Mouse (Mus musculus): ENCODE data around the gene Jade1. TPM values are rescaled to one million over a fixed set of nuclear protein-coding genes. Genes with fewer than 3 reads are reported as not detected.

Gene Jade1
- polyA plus RNA-seq, 1 experiment from 2014 or later = 15.3 TPM

DNA sequence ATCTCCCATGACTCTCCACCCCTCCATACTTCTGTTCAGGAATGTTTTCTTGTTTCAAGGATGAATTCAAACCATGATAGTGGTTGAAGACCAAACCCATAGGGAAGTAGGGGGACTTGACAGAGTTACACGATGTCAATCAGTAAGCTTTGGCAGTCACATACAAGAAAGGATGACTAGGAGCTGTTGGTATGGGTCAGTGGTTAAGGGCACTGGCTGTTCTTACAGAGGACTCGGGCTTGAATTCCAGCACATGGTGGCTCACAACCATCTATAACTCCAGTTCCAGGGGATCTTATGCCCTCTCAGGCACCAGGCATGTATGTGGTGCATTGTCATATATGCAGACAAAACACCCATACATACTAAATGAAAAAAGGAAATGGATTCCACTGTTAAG lies 21.7 kb downstream of the Jade1 start:
- no peak overlapping the region for H3K9ac ChIP-seq (ENCODE audit: low read depth, low read length)
- H3K36me3 ChIP-seq (ENCODE audit: control insufficient read depth, insufficient read depth) = no peaks in the 10 kb centered on the region
- no peak overlapping the region for H3K4me2 ChIP-seq (replicated peaks; ENCODE audit: low read depth)
- H3K27ac ChIP-seq (ENCODE audit: low read depth, low read length) = no peak overlapping the region
- WGBS = 82% methylated on average over 2 of the region's 2 CpGs
- TF ChIP-seq CTCF (IDR thresholded peaks at IDR 0.05; ENCODE audit: low read depth) = no peak
- H3K4me1 ChIP-seq (replicated peaks; ENCODE audit: control insufficient read depth, insufficient read depth, low read length) = peaks cover 24% of the 10 kb centered on the region
- no peak for ATAC-seq
- no peak overlapping the region for H3K4me3 ChIP-seq (ENCODE audit: low read depth, low read length)
- H3K9me3 ChIP-seq (ENCODE audit: control insufficient read depth) = no peaks in the 10 kb centered on the region
- H3K27me3 ChIP-seq (replicated peaks; ENCODE audit: control insufficient read depth, insufficient read depth, low read length) = no peaks in the 10 kb centered on the region

DNA sequence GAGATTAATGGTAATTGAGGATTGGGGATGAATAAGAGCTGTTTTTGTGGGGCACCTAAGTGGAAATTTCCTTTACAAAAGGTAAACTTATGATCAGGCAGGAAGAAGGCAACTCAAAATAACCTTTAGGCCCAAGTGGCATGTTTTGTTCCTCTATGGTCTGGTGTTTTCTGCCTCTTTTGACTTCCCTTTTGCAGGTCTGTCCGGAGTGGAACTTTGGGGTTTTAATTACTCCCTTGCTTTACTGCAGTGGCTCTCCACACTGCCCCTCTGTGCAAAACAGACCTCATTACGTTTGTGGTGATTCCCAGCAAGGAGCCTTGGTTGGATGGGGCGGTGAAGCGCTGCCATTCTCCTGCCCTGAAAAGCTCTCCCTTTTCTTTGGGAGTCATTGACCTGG lies 24.3 kb downstream of the Jade1 start:
- Histone ChIP-seq H3K4me3 (ENCODE audit: low read depth, low read length) (no peak overlapping the region), H3K36me3 (ENCODE audit: control insufficient read depth, insufficient read depth) (no peaks in the 10 kb centered on the region), H3K4me2 (replicated peaks; ENCODE audit: low read depth) (no peak overlapping the region), H3K9ac (ENCODE audit: low read depth, low read length) (no peak overlapping the region), H3K27me3 (replicated peaks; ENCODE audit: control insufficient read depth, insufficient read depth, low read length) (no peaks in the 10 kb centered on the region), H3K27ac (ENCODE audit: low read depth, low read length) (no peak overlapping the region), H3K4me1 (replicated peaks; ENCODE audit: control insufficient read depth, insufficient read depth, low read length) (peaks cover 26% of the 10 kb centered on the region), H3K9me3 (ENCODE audit: control insufficient read depth) (no peaks in the 10 kb centered on the region)
- WGBS = 46% methylated on average over 4 of the region's 4 CpGs
- TF ChIP-seq CTCF (IDR thresholded peaks at IDR 0.05; ENCODE audit: low read depth) = peak; percentile 29; the same call in 1 of the 2 replicates
- ATAC-seq = no peak

DNA sequence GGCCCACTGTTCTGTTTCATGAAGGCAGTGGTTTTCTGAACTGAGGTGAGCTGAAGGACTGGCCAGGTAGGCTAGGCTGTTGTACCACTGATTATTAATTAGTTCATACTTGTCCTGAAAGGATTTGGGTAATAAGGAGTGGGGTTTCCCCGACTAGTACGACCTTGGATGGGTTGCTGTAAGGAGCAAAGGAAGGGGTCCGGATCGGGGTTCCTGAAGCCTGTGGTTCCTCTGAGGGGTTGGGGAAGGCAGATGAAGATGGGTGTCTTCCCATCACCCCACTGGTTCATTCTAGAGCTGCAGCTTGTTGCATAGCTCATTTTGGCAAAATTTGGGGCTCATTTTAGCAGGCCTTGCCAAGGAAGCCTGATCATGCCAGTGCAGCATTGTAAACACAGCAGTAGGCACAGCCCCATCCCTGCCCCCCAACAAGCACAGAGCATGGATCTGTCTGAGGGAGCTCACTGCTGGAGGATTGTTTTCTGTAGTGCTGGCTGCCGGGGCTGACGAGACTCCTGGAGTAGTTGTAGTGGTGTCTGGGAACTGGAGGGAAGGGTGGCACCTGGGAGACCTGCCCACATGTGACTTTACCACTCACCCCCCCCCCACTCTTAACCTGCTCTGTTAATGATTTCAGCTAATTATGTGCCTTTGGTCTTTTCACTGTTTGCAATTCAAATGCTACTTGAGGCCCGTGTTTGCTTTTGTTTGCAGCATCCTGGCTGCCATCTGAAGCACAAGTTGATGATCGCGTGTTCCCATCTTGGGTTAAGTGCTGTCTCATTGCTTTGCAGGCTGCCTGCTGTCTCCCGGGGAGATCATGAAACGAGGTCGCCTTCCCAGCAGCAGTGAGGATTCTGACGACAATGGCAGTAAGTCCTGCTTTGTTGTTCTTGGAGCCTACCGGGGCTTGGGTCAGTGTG lies 25.1 kb downstream of the Jade1 start:
- peak; percentile 26; the same call in 1 of the 2 replicates for ATAC-seq
- Histone ChIP-seq H3K27me3 (replicated peaks; ENCODE audit: control insufficient read depth, insufficient read depth, low read length) (no peaks in the 10 kb centered on the region), H3K4me1 (replicated peaks; ENCODE audit: control insufficient read depth, insufficient read depth, low read length) (peaks cover 23% of the 10 kb centered on the region; the same call in 1 of the 2 replicates), H3K27ac (ENCODE audit: low read depth, low read length) (peak overlapping the region; percentile 91), H3K9ac (ENCODE audit: low read depth, low read length) (no peak overlapping the region), H3K36me3 (ENCODE audit: control insufficient read depth, insufficient read depth) (no peaks in the 10 kb centered on the region), H3K4me3 (ENCODE audit: low read depth, low read length) (no peak overlapping the region), H3K9me3 (ENCODE audit: control insufficient read depth) (no peaks in the 10 kb centered on the region), H3K4me2 (replicated peaks; ENCODE audit: low read depth) (peak overlapping the region; percentile 50)
- no peak for TF ChIP-seq CTCF (IDR thresholded peaks at IDR 0.05; ENCODE audit: low read depth)
- WGBS = 42% methylated on average over 14 of the region's 14 CpGs

DNA sequence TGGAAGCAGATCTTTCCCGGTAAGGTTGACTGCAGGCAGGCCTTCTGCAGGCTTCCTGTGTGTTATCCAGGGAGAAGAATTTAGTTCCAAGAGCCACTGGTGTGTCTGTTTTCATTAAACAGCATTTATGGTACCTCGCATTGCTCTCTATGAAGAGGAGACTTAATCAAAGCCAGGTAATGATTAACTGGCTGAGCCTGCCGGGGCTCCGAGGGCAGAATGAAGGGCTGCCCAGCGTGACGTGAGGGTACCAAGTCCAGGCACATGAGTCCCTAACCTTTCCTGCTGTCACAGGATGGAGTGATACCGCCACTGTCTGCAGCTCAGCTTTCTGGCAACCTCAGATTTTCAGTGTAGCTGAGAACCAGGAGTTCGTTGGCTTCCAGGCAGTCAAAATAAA lies 25.9 kb downstream of the Jade1 start:
- WGBS = 36% methylated on average over 8 of the region's 8 CpGs
- H3K4me2 ChIP-seq (replicated peaks; ENCODE audit: low read depth) = peak overlapping the region; percentile 50
- 0 out of 2 replicates have a peak, but pooled peaks have one; percentile 24 for TF ChIP-seq CTCF (IDR thresholded peaks at IDR 0.05; ENCODE audit: low read depth)
- peak overlapping the region; percentile 91 for H3K27ac ChIP-seq (ENCODE audit: low read depth, low read length)
- no peaks in the 10 kb centered on the region for H3K36me3 ChIP-seq (ENCODE audit: control insufficient read depth, insufficient read depth)
- H3K27me3 ChIP-seq (replicated peaks; ENCODE audit: control insufficient read depth, insufficient read depth, low read length) = no peaks in the 10 kb centered on the region
- no peaks in the 10 kb centered on the region for H3K9me3 ChIP-seq (ENCODE audit: control insufficient read depth)
- no peak overlapping the region for H3K9ac ChIP-seq (ENCODE audit: low read depth, low read length)
- peak; percentile 88 for ATAC-seq
- H3K4me3 ChIP-seq (ENCODE audit: low read depth, low read length) = no peak overlapping the region
- H3K4me1 ChIP-seq (replicated peaks; ENCODE audit: control insufficient read depth, insufficient read depth, low read length) = peaks cover 29% of the 10 kb centered on the region; the same call in 1 of the 2 replicates

DNA sequence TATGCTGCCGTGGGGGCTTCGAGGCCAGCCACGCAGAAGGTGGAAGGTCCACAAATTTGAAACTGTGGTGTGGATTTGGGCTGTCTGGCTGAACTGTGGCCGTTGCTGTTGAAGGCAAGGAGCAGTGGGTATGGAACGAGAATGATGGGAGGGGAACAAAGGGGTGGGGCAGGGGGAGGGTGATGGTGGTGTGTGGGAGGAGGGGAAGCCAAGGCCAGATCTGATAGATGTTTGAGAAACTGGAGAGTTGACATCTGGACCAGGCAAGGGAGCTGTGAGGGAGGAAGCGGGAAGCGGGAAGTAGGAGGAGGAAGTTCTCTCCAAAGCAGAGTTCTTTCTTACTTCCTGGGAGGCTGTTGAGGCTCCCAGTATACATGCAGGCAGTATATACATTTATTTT lies 26.7 kb downstream of the Jade1 start:
- 49% methylated on average over 7 of the region's 7 CpGs for WGBS
- H3K27me3 ChIP-seq (replicated peaks; ENCODE audit: control insufficient read depth, insufficient read depth, low read length) = no peaks in the 10 kb centered on the region
- no peak overlapping the region for H3K4me2 ChIP-seq (replicated peaks; ENCODE audit: low read depth)
- H3K9me3 ChIP-seq (ENCODE audit: control insufficient read depth) = no peaks in the 10 kb centered on the region
- no peak for ATAC-seq
- peaks cover 30% of the 10 kb centered on the region; the same call in 1 of the 2 replicates for H3K4me1 ChIP-seq (replicated peaks; ENCODE audit: control insufficient read depth, insufficient read depth, low read length)
- H3K27ac ChIP-seq (ENCODE audit: low read depth, low read length) = peak overlapping the region; percentile 91
- no peak overlapping the region for H3K9ac ChIP-seq (ENCODE audit: low read depth, low read length)
- no peaks in the 10 kb centered on the region for H3K36me3 ChIP-seq (ENCODE audit: control insufficient read depth, insufficient read depth)
- no peak for TF ChIP-seq CTCF (IDR thresholded peaks at IDR 0.05; ENCODE audit: low read depth)
- no peak overlapping the region for H3K4me3 ChIP-seq (ENCODE audit: low read depth, low read length)

DNA sequence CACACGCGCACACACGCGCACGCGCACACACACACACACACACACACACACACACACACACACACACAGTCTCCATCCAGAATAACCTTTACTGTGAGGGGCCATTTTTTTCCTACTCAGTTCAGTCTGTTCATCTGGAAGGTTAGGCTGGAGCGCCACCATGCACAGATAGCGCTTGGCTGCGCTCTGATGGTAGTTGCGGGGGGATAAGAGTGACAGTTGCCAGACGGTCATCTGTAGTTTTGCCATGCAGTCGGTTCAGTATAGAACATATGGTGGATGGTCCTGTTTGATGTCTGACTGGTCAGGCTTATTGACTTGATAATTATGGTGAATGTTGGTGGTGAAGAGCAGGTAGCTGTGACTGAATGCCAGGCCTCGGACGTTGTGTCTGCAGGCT lies 27.6 kb downstream of the Jade1 start:
- Histone ChIP-seq H3K9me3 (ENCODE audit: control insufficient read depth) (no peaks in the 10 kb centered on the region), H3K36me3 (ENCODE audit: control insufficient read depth, insufficient read depth) (no peaks in the 10 kb centered on the region), H3K4me2 (replicated peaks; ENCODE audit: low read depth) (no peak overlapping the region), H3K4me1 (replicated peaks; ENCODE audit: control insufficient read depth, insufficient read depth, low read length) (peaks cover 38% of the 10 kb centered on the region), H3K27me3 (replicated peaks; ENCODE audit: control insufficient read depth, insufficient read depth, low read length) (no peaks in the 10 kb centered on the region), H3K4me3 (ENCODE audit: low read depth, low read length) (no peak overlapping the region), H3K9ac (ENCODE audit: low read depth, low read length) (no peak overlapping the region), H3K27ac (ENCODE audit: low read depth, low read length) (peak overlapping the region; percentile 91)
- WGBS = 92% methylated on average over 14 of the region's 14 CpGs
- TF ChIP-seq CTCF (IDR thresholded peaks at IDR 0.05; ENCODE audit: low read depth) = no peak
- no peak for ATAC-seq

All from intestine, postnatal 0 days (tissue).